Mouse (Mus musculus): ENCODE results near the gene Ddx54. TPM values are rescaled to one million over a fixed set of nuclear protein-coding genes. Genes with fewer than 3 reads are reported as not detected.
A peak's percentile ranks its signal among the peaks of the same experiment; 100 is the strongest.

Ddx54 gene
- total RNA-seq (2021): 10 to 100 TPM; 28.5 to 29.5 TPM
- long read RNA-seq, experiment 1, full-length matches to known transcripts: 44 of 58 reads
- long read RNA-seq, experiment 1, partial matches to known transcripts: 10 of 58 reads
- long read RNA-seq, experiment 1, other reads (novel, unspliced or antisense): 4 of 58 reads
- long read RNA-seq, experiment 2, full-length matches to known transcripts: 64 of 83 reads
- long read RNA-seq, experiment 2, partial matches to known transcripts: 12 of 83 reads
- long read RNA-seq, experiment 2, other reads (novel, unspliced or antisense): 7 of 83 reads

GRCm38 (mm10) chr5:120612442-120612821, at the start of gene Ddx54, which contains the start of gene Rita1:
Ddx54 (plus strand) TSS chr5:120612739.
Rita1 (minus strand) TSS chr5:120612589.
- peak; percentile 91 to 97 for DNase-seq (ENCODE audit: low spot score in 2 of 2)

- peak; percentile 62 to 78 for DNase-seq (ENCODE audit: low spot score in 2 of 2)
Observed at GRCm38 (mm10) chr5:120562956-120563913, 49.3 kb upstream of the Ddx54 start.

- DNase-seq (ENCODE audit: low spot score in 2 of 2): no peak
Observed at GRCm38 (mm10) chr5:120563914-120564311, 48.6 kb upstream of the Ddx54 start.

- no peak for DNase-seq (ENCODE audit: low spot score in 2 of 2)
Observed at GRCm38 (mm10) chr5:120565171-120565905, 47.2 kb upstream of the Ddx54 start.

GRCm38 (mm10) chr5:120566101-120566500, 46.4 kb upstream of the Ddx54 start:
- no peak for DNase-seq (ENCODE audit: low spot score in 2 of 2)

GRCm38 (mm10) chr5:120566681-120567252, 45.8 kb upstream of the Ddx54 start:
- DNase-seq (ENCODE audit: low spot score in 2 of 2): no peak

- peak; percentile 60 to 84 for DNase-seq (ENCODE audit: low spot score in 2 of 2)
Observed at GRCm38 (mm10) chr5:120567253-120567701, 45.3 kb upstream of the Ddx54 start.

GRCm38 (mm10) chr5:120567761-120568211, 44.8 kb upstream of the Ddx54 start:
- DNase-seq (ENCODE audit: low spot score in 2 of 2): no peak

GRCm38 (mm10) chr5:120568336-120568768, 44.2 kb upstream of the Ddx54 start:
- no peak for DNase-seq (ENCODE audit: low spot score in 2 of 2)

- no peak for DNase-seq (ENCODE audit: low spot score in 2 of 2)
Observed at GRCm38 (mm10) chr5:120568964-120569363, 43.6 kb upstream of the Ddx54 start.

GRCm38 (mm10) chr5:120569791-120570190, 42.7 kb upstream of the Ddx54 start:
- DNase-seq (ENCODE audit: low spot score in 2 of 2): no peak

- DNase-seq (ENCODE audit: low spot score in 2 of 2): no peak
Observed at GRCm38 (mm10) chr5:120570289-120570897, 42.1 kb upstream of the Ddx54 start.

GRCm38 (mm10) chr5:120571056-120571740, 41.3 kb upstream of the Ddx54 start:
- DNase-seq (ENCODE audit: low spot score in 2 of 2): no peak

- no peak for DNase-seq (ENCODE audit: low spot score in 2 of 2)
Observed at GRCm38 (mm10) chr5:120574469-120575063, 38.0 kb upstream of the Ddx54 start.

- no peak for DNase-seq (ENCODE audit: low spot score in 2 of 2)
Observed at GRCm38 (mm10) chr5:120576781-120577301, 35.7 kb upstream of the Ddx54 start.

- no peak for DNase-seq (ENCODE audit: low spot score in 2 of 2)
Observed at GRCm38 (mm10) chr5:120577935-120578441, 34.6 kb upstream of the Ddx54 start.

- peak in 1 of 2 experiments; percentile 69 for DNase-seq (ENCODE audit: low spot score in 2 of 2)
Observed at GRCm38 (mm10) chr5:120578504-120579081, 33.9 kb upstream of the Ddx54 start.

- DNase-seq (ENCODE audit: low spot score in 2 of 2): peak in 1 of 2 experiments; percentile 74
Observed at GRCm38 (mm10) chr5:120579211-120579897, 33.2 kb upstream of the Ddx54 start.

All from gastrocnemius, postnatal 4 days (tissue).